Mouse (Mus musculus) mesoderm, embryonic 11.5 days (tissue): ENCODE data around the gene Gm13090.
A peak's percentile ranks its signal among the peaks of the same experiment; 100 is the strongest.

Experiments used
- DNase-seq: peaks from one replicate; pipeline ENCODE4 v3.0.0-alpha.2; 2012; ENCODE audit warnings: low read depth, low spot score

Gene Gm13090

GRCm38 (mm10) chr4:151138135-151138534 lies 48.8 kb downstream of the Gm13090 start:
- peak; percentile 23 for DNase-seq

GRCm38 (mm10) chr4:151138586-151138985 lies 49.2 kb downstream of the Gm13090 start:
- DNase-seq: no peak

- peak; percentile 91 for DNase-seq
Observed at GRCm38 (mm10) chr4:151139053-151139840, 49.9 kb downstream of the Gm13090 start.

DNA sequence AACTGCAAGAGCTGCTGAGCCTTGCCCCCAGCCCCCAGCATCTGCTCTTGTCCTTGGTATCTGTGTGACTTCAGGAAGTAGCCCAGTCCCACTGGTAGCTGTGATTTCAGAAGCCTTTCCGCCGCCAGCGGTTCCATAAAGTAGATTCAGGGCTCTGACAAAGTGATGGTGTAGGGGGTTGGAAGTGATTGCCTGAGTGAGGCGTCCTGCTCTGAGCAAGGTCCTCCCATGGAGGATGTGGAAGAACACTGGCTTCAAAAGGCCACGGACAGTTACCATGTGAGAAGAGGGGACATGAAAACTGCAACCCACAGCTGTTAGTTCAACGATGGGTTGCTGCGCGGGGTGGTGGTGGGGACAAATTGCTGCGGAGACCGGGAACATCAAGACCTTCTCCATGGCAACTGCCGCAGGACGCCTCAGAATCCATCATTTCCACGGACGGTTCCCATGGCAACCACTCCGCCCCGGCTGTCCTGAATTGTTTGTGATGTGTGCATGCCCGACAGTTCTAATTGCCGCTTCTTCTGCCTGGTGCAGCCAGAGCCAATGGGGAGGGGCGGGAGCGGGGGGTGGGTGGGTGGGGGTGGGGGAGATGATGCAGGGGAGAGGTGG lies 51.1 kb downstream of the Gm13090 start:
- peak; percentile 95 for DNase-seq
